Mouse (Mus musculus): ENCODE data around the gene 3110082I17Rik. TPM values are rescaled to one million over a fixed set of nuclear protein-coding genes. Genes with fewer than 3 reads are reported as not detected.

Gene 3110082I17Rik
- polyA plus RNA-seq, 1 experiment from 2014 or later, result 39.7 TPM

DNA sequence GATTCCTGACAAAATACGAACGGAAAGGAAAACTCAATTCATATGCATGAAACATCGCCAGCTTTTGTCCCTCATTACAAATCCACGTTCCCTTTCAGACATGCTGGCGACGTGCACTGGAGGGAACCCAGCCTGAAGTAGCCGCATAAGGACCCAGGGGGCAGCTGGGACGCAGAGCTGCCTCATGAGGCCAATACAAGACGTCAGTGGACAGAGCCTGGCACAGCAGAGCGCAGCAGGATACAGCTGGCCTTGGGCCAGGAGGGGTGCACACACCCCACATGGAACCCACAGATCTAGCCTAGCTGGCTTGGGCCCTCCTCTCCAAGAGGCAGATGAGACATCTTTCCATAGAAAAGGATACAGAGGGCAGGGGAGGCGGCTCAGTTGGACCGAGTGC lies 21.9 kb downstream of the 3110082I17Rik start:
- no peaks in the 10 kb centered on the region for H3K9me3 ChIP-seq (ENCODE audit: control insufficient read depth, low read length)
- 92% methylated on average over 12 of the region's 12 CpGs for WGBS
- no peaks in the 10 kb centered on the region for H3K36me3 ChIP-seq (ENCODE audit: control insufficient read depth, insufficient read depth, low read length)

DNA sequence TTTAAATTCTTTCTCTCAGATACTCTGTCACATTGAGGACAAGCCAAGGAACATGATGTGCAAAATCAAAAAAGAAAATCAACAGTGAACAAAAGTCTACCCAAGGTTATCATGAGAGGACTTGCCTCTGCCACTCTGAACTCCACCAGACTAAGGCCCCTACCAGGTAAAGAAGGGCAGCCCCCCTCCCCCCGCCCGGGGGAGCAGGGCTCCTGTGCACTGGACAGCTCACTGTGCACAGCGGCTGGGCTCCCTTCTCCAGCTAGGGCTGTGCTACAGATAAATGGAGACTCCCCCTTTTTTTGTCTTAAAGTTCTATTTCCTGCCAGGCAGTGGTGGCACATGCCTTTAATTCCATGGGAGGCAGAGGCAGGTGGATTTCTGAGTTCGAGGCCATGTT lies 22.6 kb downstream of the 3110082I17Rik start:
- no peak overlapping the region for H3K27ac ChIP-seq (replicated peaks; ENCODE audit: low read depth, low read length)
- H3K27me3 ChIP-seq (ENCODE audit: control insufficient read depth, insufficient read depth, low read length), result no peaks in the 10 kb centered on the region
- ATAC-seq (ENCODE audit: insufficient number of reproducible peaks, low FRiP score, low TSS enrichment, low read depth) (no peak), DNase-seq (ENCODE audit: low spot score) (no peak)
- WGBS, result 87% methylated on average over 4 of the region's 4 CpGs
- no peaks in the 10 kb centered on the region for H3K4me1 ChIP-seq (ENCODE audit: control insufficient read depth, insufficient read depth, low read length)
- H3K9ac ChIP-seq (ENCODE audit: low read length), result no peak overlapping the region
- no peak overlapping the region for H3K4me2 ChIP-seq (ENCODE audit: low read depth, severe bottlenecking)
- H3K4me3 ChIP-seq (ENCODE audit: low read depth, low read length), result no peak overlapping the region
- no peaks in the 10 kb centered on the region for H3K9me3 ChIP-seq (ENCODE audit: control insufficient read depth, low read length)
- no peaks in the 10 kb centered on the region for H3K36me3 ChIP-seq (ENCODE audit: control insufficient read depth, insufficient read depth, low read length)

More for the DNA sequence above, 21.9 kb downstream of the 3110082I17Rik start:
- Histone ChIP-seq H3K27ac (replicated peaks; ENCODE audit: low read depth, low read length) (no peak overlapping the region), H3K4me3 (ENCODE audit: low read depth, low read length) (no peak overlapping the region), H3K4me2 (ENCODE audit: low read depth, severe bottlenecking) (no peak overlapping the region), H3K27me3 (ENCODE audit: control insufficient read depth, insufficient read depth, low read length) (no peaks in the 10 kb centered on the region), H3K9ac (ENCODE audit: low read length) (no peak overlapping the region), H3K4me1 (ENCODE audit: control insufficient read depth, insufficient read depth, low read length) (no peaks in the 10 kb centered on the region)
- ATAC-seq (ENCODE audit: insufficient number of reproducible peaks, low FRiP score, low TSS enrichment, low read depth), result no peak
- DNase-seq (ENCODE audit: low spot score), result no peak

DNA sequence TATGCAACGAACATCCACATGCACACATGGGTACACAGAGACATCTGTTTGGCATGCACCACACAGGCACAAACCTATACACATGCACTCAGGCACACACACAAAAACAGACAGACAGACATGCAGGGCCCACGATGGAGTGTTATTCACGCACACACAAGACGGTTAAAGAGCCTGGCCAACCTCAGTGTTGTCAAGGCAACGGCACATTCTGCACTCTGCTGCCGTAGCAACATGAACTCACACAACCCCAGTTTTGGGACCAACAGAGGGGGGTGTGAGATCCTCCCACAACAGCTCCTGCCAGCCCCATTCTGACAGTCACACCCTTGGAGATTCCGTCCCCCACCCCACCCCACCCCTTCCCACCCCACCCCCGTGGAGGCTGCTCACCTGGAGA lies 25.4 kb downstream of the 3110082I17Rik start:
- H3K36me3 ChIP-seq (ENCODE audit: control insufficient read depth, insufficient read depth, low read length), result no peaks in the 10 kb centered on the region
- no peak overlapping the region for H3K9ac ChIP-seq (ENCODE audit: low read length)
- no peak overlapping the region for H3K27ac ChIP-seq (replicated peaks; ENCODE audit: low read depth, low read length)
- WGBS, result 73% methylated on average over 8 of the region's 8 CpGs
- H3K4me2 ChIP-seq (ENCODE audit: low read depth, severe bottlenecking), result no peak overlapping the region
- ATAC-seq (ENCODE audit: insufficient number of reproducible peaks, low FRiP score, low TSS enrichment, low read depth) (no peak), DNase-seq (ENCODE audit: low spot score) (no peak)
- no peaks in the 10 kb centered on the region for H3K27me3 ChIP-seq (ENCODE audit: control insufficient read depth, insufficient read depth, low read length)
- no peak overlapping the region for H3K4me3 ChIP-seq (ENCODE audit: low read depth, low read length)
- no peaks in the 10 kb centered on the region for H3K9me3 ChIP-seq (ENCODE audit: control insufficient read depth, low read length)
- H3K4me1 ChIP-seq (ENCODE audit: control insufficient read depth, insufficient read depth, low read length), result no peaks in the 10 kb centered on the region

DNA sequence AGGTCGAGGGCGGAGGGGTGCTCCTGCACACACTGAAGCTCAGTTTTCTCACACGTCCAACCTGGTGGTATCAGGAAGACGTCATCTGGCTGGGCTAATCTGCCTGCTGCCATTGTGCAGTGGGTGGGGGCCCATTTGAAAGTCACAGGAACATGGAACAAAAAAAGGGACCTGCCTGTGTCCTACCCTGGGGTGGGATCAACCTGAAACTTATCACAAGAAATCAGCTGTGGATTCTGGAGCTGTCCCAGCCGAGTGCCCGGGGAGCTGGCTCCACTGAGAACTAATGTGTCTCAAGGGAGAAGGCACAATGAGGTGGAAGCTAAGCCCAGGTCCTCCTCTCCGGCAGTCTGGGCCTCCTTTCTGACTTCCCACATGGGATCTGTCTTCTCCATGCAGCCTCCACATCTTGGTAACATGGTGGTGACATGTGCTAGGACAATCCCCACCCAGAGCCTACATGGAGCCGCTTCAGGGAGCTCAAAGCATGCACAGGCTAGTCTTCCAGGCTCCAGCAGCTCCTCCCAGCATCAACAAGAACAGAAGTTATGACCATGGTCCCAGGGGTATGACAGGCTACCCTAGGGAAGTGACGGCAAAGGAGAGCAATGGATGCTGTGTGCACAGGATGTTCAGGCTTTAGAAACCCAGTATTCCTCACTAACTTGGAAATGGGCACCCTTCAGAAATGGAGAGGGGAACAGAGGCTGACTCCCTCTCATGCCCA lies 26.3 kb downstream of the 3110082I17Rik start:
- Histone ChIP-seq H3K9ac (ENCODE audit: low read length) (no peak overlapping the region), H3K9me3 (ENCODE audit: control insufficient read depth, low read length) (no peaks in the 10 kb centered on the region), H3K4me2 (ENCODE audit: low read depth, severe bottlenecking) (no peak overlapping the region), H3K4me1 (ENCODE audit: control insufficient read depth, insufficient read depth, low read length) (no peaks in the 10 kb centered on the region; the same call in 1 of the 2 replicates), H3K36me3 (ENCODE audit: control insufficient read depth, insufficient read depth, low read length) (no peaks in the 10 kb centered on the region), H3K27me3 (ENCODE audit: control insufficient read depth, insufficient read depth, low read length) (no peaks in the 10 kb centered on the region), H3K4me3 (ENCODE audit: low read depth, low read length) (no peak overlapping the region), H3K27ac (replicated peaks; ENCODE audit: low read depth, low read length) (no peak overlapping the region)
- no peak for DNase-seq (ENCODE audit: low spot score)
- 89% methylated on average over 9 of the region's 9 CpGs for WGBS
- ATAC-seq (ENCODE audit: insufficient number of reproducible peaks, low FRiP score, low TSS enrichment, low read depth), result no peak

DNA sequence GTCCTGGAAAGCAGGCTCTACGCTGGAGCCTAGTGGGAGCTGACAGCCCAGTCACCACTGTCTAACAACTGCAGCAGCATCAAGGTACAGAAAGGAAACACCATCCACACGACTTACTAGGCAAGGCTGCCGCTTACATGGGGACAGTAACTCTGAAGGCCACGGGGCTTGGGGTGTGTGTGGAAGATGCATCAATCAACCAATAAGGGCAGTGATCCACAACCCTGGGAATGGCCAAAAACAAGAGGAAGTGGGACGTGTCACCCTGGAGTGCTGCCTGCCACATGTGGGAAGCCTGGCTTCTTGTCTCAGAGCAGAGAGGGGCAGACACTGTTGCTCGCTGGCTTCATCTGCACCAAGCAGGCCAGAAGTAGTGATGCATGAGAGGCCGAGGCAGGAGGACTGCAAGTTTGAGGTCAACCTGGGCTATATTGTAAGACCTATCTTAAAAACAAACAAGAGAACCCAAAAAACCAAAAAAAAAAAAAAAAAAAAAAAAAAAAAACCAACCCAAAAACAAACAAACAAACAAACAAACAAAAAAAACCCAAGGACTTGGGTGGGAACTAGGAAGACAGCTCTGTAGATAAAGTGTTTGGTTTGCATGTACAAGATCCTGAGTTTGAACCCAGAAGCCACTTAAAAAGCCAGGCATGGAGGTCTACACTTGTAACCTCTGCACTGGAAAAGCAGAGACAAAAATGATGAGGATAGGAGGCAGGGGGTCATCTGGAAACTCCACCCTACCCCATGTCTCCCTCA lies 27.4 kb downstream of the 3110082I17Rik start:
- H3K9me3 ChIP-seq (ENCODE audit: control insufficient read depth, low read length), result no peaks in the 10 kb centered on the region
- H3K36me3 ChIP-seq (ENCODE audit: control insufficient read depth, insufficient read depth, low read length), result no peaks in the 10 kb centered on the region
- WGBS, result 65% methylated on average over 7 of the region's 7 CpGs
- ATAC-seq (ENCODE audit: insufficient number of reproducible peaks, low FRiP score, low TSS enrichment, low read depth) (no peak), DNase-seq (ENCODE audit: low spot score) (no peak)
- H3K4me1 ChIP-seq (ENCODE audit: control insufficient read depth, insufficient read depth, low read length), result no peaks in the 10 kb centered on the region; the same call in 1 of the 2 replicates
- no peaks in the 10 kb centered on the region for H3K27me3 ChIP-seq (ENCODE audit: control insufficient read depth, insufficient read depth, low read length)
- H3K9ac ChIP-seq (ENCODE audit: low read length), result no peak overlapping the region
- H3K4me3 ChIP-seq (ENCODE audit: low read depth, low read length), result no peak overlapping the region
- H3K27ac ChIP-seq (replicated peaks; ENCODE audit: low read depth, low read length), result no peak overlapping the region
- H3K4me2 ChIP-seq (ENCODE audit: low read depth, severe bottlenecking), result no peak overlapping the region

DNA sequence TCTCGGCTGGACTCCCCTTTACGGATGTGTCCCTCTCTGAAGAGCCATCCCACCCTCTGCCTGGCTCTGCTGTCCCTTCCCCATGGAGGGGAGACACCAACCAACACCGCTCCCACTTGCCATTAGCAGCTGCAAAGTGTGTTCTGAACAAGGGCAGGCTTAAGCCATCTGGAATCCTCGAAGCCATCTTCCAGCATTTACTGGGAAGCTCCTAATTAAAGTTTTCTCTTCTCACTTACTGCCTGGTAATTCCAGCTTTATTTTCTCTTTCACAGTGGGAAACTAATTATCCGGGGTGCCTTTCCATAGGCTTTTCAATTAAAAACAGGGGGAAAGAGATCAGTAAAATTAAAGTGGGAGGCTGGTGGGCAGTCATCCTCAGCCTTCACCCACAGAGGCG lies 28.0 kb downstream of the 3110082I17Rik start:
- ATAC-seq (ENCODE audit: insufficient number of reproducible peaks, low FRiP score, low TSS enrichment, low read depth) (no peak), DNase-seq (ENCODE audit: low spot score) (no peak)
- H3K4me3 ChIP-seq (ENCODE audit: low read depth, low read length), result no peak overlapping the region
- no peaks in the 10 kb centered on the region for H3K36me3 ChIP-seq (ENCODE audit: control insufficient read depth, insufficient read depth, low read length)
- H3K9me3 ChIP-seq (ENCODE audit: control insufficient read depth, low read length), result no peaks in the 10 kb centered on the region
- H3K9ac ChIP-seq (ENCODE audit: low read length), result no peak overlapping the region
- no peaks in the 10 kb centered on the region for H3K27me3 ChIP-seq (ENCODE audit: control insufficient read depth, insufficient read depth, low read length)
- 67% methylated on average over 6 of the region's 6 CpGs for WGBS
- no peak overlapping the region for H3K27ac ChIP-seq (replicated peaks; ENCODE audit: low read depth, low read length)
- H3K4me1 ChIP-seq (ENCODE audit: control insufficient read depth, insufficient read depth, low read length), result no peaks in the 10 kb centered on the region; the same call in 1 of the 2 replicates
- no peak overlapping the region for H3K4me2 ChIP-seq (ENCODE audit: low read depth, severe bottlenecking)

DNA sequence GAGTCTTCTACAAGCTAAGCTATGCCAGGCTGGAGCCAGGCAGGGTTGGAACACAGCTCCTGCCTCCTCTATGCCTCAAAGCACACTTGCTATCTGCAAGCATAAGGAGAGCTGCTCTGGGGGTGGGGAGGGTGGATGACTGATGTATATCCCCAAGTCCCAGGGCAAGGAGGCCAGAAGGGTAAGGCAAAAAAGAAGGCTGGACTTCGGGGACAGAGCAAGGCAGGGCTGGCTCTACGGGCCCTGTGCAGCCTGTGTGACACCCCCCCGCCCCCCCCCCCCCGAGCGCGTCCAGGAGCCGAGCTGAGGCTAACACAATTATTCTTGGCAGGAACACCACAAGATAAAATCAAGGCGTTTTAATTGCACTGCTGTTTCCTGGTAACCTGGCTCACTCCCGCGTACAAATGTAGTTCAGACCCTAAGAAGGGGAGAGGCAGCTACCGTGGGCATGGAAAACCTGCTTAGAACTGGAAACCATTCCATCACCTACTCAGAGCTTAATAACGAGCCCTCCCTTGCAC lies 30.4 kb downstream of the 3110082I17Rik start:
- ATAC-seq (ENCODE audit: insufficient number of reproducible peaks, low FRiP score, low TSS enrichment, low read depth) (no peak), DNase-seq (ENCODE audit: low spot score) (no peak)
- no peak overlapping the region for H3K4me3 ChIP-seq (ENCODE audit: low read depth, low read length)
- no peak overlapping the region for H3K4me2 ChIP-seq (ENCODE audit: low read depth, severe bottlenecking)
- H3K9ac ChIP-seq (ENCODE audit: low read length), result no peak overlapping the region
- H3K4me1 ChIP-seq (ENCODE audit: control insufficient read depth, insufficient read depth, low read length), result no peaks in the 10 kb centered on the region; the same call in 1 of the 2 replicates
- no peaks in the 10 kb centered on the region for H3K27me3 ChIP-seq (ENCODE audit: control insufficient read depth, insufficient read depth, low read length)
- H3K27ac ChIP-seq (replicated peaks; ENCODE audit: low read depth, low read length), result no peak overlapping the region
- 32% methylated on average over 10 of the region's 12 CpGs for WGBS
- H3K36me3 ChIP-seq (ENCODE audit: control insufficient read depth, insufficient read depth, low read length), result no peaks in the 10 kb centered on the region
- H3K9me3 ChIP-seq (ENCODE audit: control insufficient read depth, low read length), result no peaks in the 10 kb centered on the region

DNA sequence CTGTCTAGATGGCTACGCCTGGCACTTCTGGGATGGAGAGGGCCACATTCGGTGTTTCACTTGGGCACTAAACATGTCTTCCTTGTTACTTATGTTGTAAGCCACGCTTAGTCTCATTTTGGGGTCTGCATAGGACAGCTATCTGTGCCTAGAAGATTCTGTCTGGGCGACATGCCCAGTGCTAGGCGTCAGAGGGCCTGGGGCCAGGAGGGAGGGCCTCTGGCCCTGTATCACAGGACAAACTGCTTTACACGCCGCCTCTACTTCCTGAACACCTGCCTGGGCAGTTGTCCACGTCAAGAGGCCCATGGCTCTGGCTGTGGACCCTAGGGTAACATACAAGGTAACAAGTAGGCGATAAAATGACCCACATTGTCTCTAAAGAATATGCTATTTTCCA lies 32.3 kb downstream of the 3110082I17Rik start:
- DNase-seq (ENCODE audit: low spot score) (no peak), ATAC-seq (ENCODE audit: insufficient number of reproducible peaks, low FRiP score, low TSS enrichment, low read depth) (no peak)
- Histone ChIP-seq H3K36me3 (ENCODE audit: control insufficient read depth, insufficient read depth, low read length) (no peaks in the 10 kb centered on the region), H3K27ac (replicated peaks; ENCODE audit: low read depth, low read length) (no peak overlapping the region), H3K9me3 (ENCODE audit: control insufficient read depth, low read length) (no peaks in the 10 kb centered on the region), H3K4me3 (ENCODE audit: low read depth, low read length) (no peak overlapping the region), H3K9ac (ENCODE audit: low read length) (no peak overlapping the region), H3K4me2 (ENCODE audit: low read depth, severe bottlenecking) (no peak overlapping the region), H3K4me1 (ENCODE audit: control insufficient read depth, insufficient read depth, low read length) (peaks cover 3% of the 10 kb centered on the region), H3K27me3 (ENCODE audit: control insufficient read depth, insufficient read depth, low read length) (no peaks in the 10 kb centered on the region)
- WGBS, result 89% methylated on average over 9 of the region's 9 CpGs
